Mouse (Mus musculus) liver, embryonic 15.5 days (tissue): ENCODE measurements around the gene Sost. TPM values are rescaled to one million over a fixed set of nuclear protein-coding genes. Genes with fewer than 3 reads are reported as not detected.
A peak's percentile ranks its signal among the peaks of the same experiment; 100 is the strongest.

Source experiments
- ATAC-seq: fragments of 200-750 bp; cut with Nextera tagmentation; 2 replicates; pipeline ENCODE4 v1.8.0; 2017; ENCODE audit warnings: moderate number of reproducible peaks, mild to moderate bottlenecking, moderate library complexity; ENCODE audit not compliant: insufficient read depth
- H3K27ac ChIP-seq: fragments of 300-500 bp; sonication (generic); replicated peaks from 2 replicates; pipeline ENCODE4 v1.5.1; 2015; ENCODE audit warnings: mild to moderate bottlenecking, inconsistent platforms
- H3K27me3 ChIP-seq: fragments of 300-500 bp; sonication (generic); 2 replicates; pipeline ENCODE4 v1.6.1; 2015; ENCODE audit warnings: mild to moderate bottlenecking, inconsistent platforms
- H3K36me3 ChIP-seq: fragments of 300-500 bp; sonication (generic); replicated peaks from 2 replicates; pipeline ENCODE4 v1.6.1; 2015; ENCODE audit warnings: moderate library complexity, mild to moderate bottlenecking, inconsistent platforms
- H3K4me1 ChIP-seq: fragments of 300-500 bp; sonication (generic); replicated peaks from 2 replicates; pipeline ENCODE4 v1.6.1; 2015; ENCODE audit warnings: inconsistent platforms
- H3K4me2 ChIP-seq: fragments of 300-500 bp; sonication (generic); 2 replicates; pipeline ENCODE4 v1.6.1; 2015; ENCODE audit warnings: moderate library complexity, mild to moderate bottlenecking, inconsistent platforms
- H3K4me3 ChIP-seq: fragments of 300-500 bp; sonication (generic); replicated peaks from 2 replicates; pipeline ENCODE4 v1.5.1; 2015; ENCODE audit warnings: mild to moderate bottlenecking, inconsistent platforms
- H3K9ac ChIP-seq: fragments of 300-500 bp; sonication (generic); 2 replicates; pipeline ENCODE4 v1.6.1; 2015; ENCODE audit warnings: moderate library complexity, mild to moderate bottlenecking, inconsistent platforms
- H3K9me3 ChIP-seq: fragments of 300-500 bp; sonication (generic); replicated peaks from 2 replicates; pipeline ENCODE4 v1.6.1; 2016; ENCODE audit warnings: inconsistent platforms
- WGBS: fragments of 180-500 bp; shearing (Covaris S2); methylation state at CpG from one replicate; pipeline ENCODE4 v1.1.7; 2015; ENCODE audit warnings: mixed read lengths; ENCODE audit not compliant: insufficient replicate concordance; 5-methylcytosine and 5-hydroxymethylcytosine counted together
- polyA plus RNA-seq: library from polyadenylated mRNA; unstranded; fragments of >200 nt; fragmentation: Nextera tagmentation; extraction: Ambion mirVana; gene quantifications from 2 replicates; pipeline ENCODE4 v1.2.1, GENCODE M21; 2015

The Sost gene
- polyA plus RNA-seq, 1 experiment from 2014 or later: 0.07 TPM

GRCm38 (mm10) chr11:101983431-101983921 is 16.7 kb upstream of the Sost start:
- no peak for ATAC-seq
- Histone ChIP-seq H3K9ac (no peak overlapping the region), H3K27ac (no peak overlapping the region), H3K4me1 (peaks cover 31% of the 10 kb centered on the region), H3K9me3 (no peaks in the 10 kb centered on the region), H3K4me2 (peak overlapping the region; percentile 94), H3K27me3 (peaks cover 55% of the 10 kb centered on the region), H3K36me3 (no peaks in the 10 kb centered on the region), H3K4me3 (no peak overlapping the region; the same call in 1 of the 2 replicates)
- WGBS: 32% methylated on average over 10 of the region's 10 CpGs

- ATAC-seq: no peak
- peaks cover 31% of the 10 kb centered on the region for H3K4me1 ChIP-seq
- H3K9ac ChIP-seq: no peak overlapping the region
- H3K36me3 ChIP-seq: no peaks in the 10 kb centered on the region
- whole genome bisulfite sequencing: 47% methylated on average over 6 of the region's 6 CpGs
- H3K4me3 ChIP-seq: no peak overlapping the region
- peak overlapping the region; percentile 94 for H3K4me2 ChIP-seq
- H3K27me3 ChIP-seq: peaks cover 52% of the 10 kb centered on the region
- H3K27ac ChIP-seq: no peak overlapping the region
- no peaks in the 10 kb centered on the region for H3K9me3 ChIP-seq
Measured at GRCm38 (mm10) chr11:101982981-101983411, 16.2 kb upstream of the Sost start.

GRCm38 (mm10) chr11:101981850-101982249 is 15.0 kb upstream of the Sost start:
- Histone ChIP-seq H3K4me1 (peaks cover 31% of the 10 kb centered on the region), H3K4me3 (no peak overlapping the region), H3K4me2 (no peak overlapping the region), H3K27me3 (peaks cover 43% of the 10 kb centered on the region), H3K9ac (no peak overlapping the region), H3K9me3 (no peaks in the 10 kb centered on the region), H3K27ac (no peak overlapping the region), H3K36me3 (0 out of 2 replicates have a peak, but pooled peaks cover 1% of the 10 kb centered on the region)
- no peak for ATAC-seq
- WGBS: 25% methylated on average over 12 of the region's 12 CpGs

- Histone ChIP-seq H3K9ac (no peak overlapping the region), H3K4me1 (peaks cover 20% of the 10 kb centered on the region), H3K36me3 (0 out of 2 replicates have a peak, but pooled peaks cover 2% of the 10 kb centered on the region), H3K4me2 (no peak overlapping the region), H3K27me3 (peaks cover 32% of the 10 kb centered on the region), H3K4me3 (no peak overlapping the region), H3K9me3 (no peaks in the 10 kb centered on the region), H3K27ac (no peak overlapping the region)
- no peak for ATAC-seq
- 78% methylated on average over 9 of the region's 9 CpGs for WGBS
Measured at GRCm38 (mm10) chr11:101980603-101981157, 13.9 kb upstream of the Sost start.

GRCm38 (mm10) chr11:101979140-101979539 is 12.3 kb upstream of the Sost start:
- Histone ChIP-seq H3K36me3 (0 out of 2 replicates have a peak, but pooled peaks cover 2% of the 10 kb centered on the region), H3K27me3 (peaks cover 18% of the 10 kb centered on the region), H3K4me2 (no peak overlapping the region), H3K9ac (no peak overlapping the region), H3K9me3 (no peaks in the 10 kb centered on the region), H3K4me3 (no peak overlapping the region), H3K4me1 (peaks cover 9% of the 10 kb centered on the region), H3K27ac (no peak overlapping the region)
- WGBS: 73% methylated on average over 5 of the region's 5 CpGs
- no peak for ATAC-seq

- 79% methylated on average over 7 of the region's 7 CpGs for WGBS
Measured at GRCm38 (mm10) chr11:101976949-101977348, 10.1 kb upstream of the Sost start.

GRCm38 (mm10) chr11:101974923-101975322 is 8.1 kb upstream of the Sost start:
- 51% methylated on average over 9 of the region's 9 CpGs for WGBS
- Histone ChIP-seq H3K4me2 (no peak overlapping the region), H3K27me3 (no peaks in the 10 kb centered on the region; the same call in 1 of the 2 replicates), H3K9ac (no peak overlapping the region), H3K27ac (no peak overlapping the region), H3K36me3 (0 out of 2 replicates have a peak, but pooled peaks cover 2% of the 10 kb centered on the region), H3K9me3 (no peaks in the 10 kb centered on the region), H3K4me3 (no peak overlapping the region), H3K4me1 (no peaks in the 10 kb centered on the region; the same call in 1 of the 2 replicates)
- no peak for ATAC-seq

More at GRCm38 (mm10) chr11:101976949-101977348, 10.1 kb upstream of the Sost start:
- H3K4me3 ChIP-seq: no peak overlapping the region
- no peaks in the 10 kb centered on the region for H3K9me3 ChIP-seq
- no peak overlapping the region for H3K4me2 ChIP-seq
- no peak for ATAC-seq
- no peak overlapping the region for H3K27ac ChIP-seq
- H3K9ac ChIP-seq: no peak overlapping the region
- 0 out of 2 replicates have a peak, but pooled peaks cover 2% of the 10 kb centered on the region for H3K36me3 ChIP-seq
- no peaks in the 10 kb centered on the region; the same call in 1 of the 2 replicates for H3K27me3 ChIP-seq
- H3K4me1 ChIP-seq: peaks cover 2% of the 10 kb centered on the region

- no peaks in the 10 kb centered on the region; the same call in 1 of the 2 replicates for H3K4me1 ChIP-seq
- no peak for ATAC-seq
- WGBS: 51% methylated on average over 6 of the region's 6 CpGs
- H3K9me3 ChIP-seq: no peaks in the 10 kb centered on the region
- 0 out of 2 replicates have a peak, but pooled peaks cover 2% of the 10 kb centered on the region for H3K36me3 ChIP-seq
- H3K9ac ChIP-seq: no peak overlapping the region
- H3K27me3 ChIP-seq: no peaks in the 10 kb centered on the region
- no peak overlapping the region for H3K4me2 ChIP-seq
- no peak overlapping the region for H3K27ac ChIP-seq
- H3K4me3 ChIP-seq: no peak overlapping the region
Measured at GRCm38 (mm10) chr11:101974181-101974580, 7.4 kb upstream of the Sost start.

GRCm38 (mm10) chr11:101973496-101973895 is 6.7 kb upstream of the Sost start:
- Histone ChIP-seq H3K4me2 (no peak overlapping the region), H3K4me3 (no peak overlapping the region), H3K36me3 (0 out of 2 replicates have a peak, but pooled peaks cover 2% of the 10 kb centered on the region), H3K9me3 (no peaks in the 10 kb centered on the region), H3K27ac (no peak overlapping the region), H3K4me1 (no peaks in the 10 kb centered on the region; the same call in 1 of the 2 replicates), H3K27me3 (peaks cover 3% of the 10 kb centered on the region; the same call in 1 of the 2 replicates), H3K9ac (no peak overlapping the region)
- ATAC-seq: no peak
- WGBS: 70% methylated on average over 9 of the region's 9 CpGs

- Histone ChIP-seq H3K9ac (no peak overlapping the region), H3K4me2 (no peak overlapping the region), H3K9me3 (no peaks in the 10 kb centered on the region), H3K4me3 (no peak overlapping the region), H3K27ac (0 out of 2 replicates have a peak overlapping the region, but pooled peaks have one; percentile 19), H3K36me3 (0 out of 2 replicates have a peak, but pooled peaks cover 2% of the 10 kb centered on the region), H3K4me1 (no peaks in the 10 kb centered on the region; the same call in 1 of the 2 replicates), H3K27me3 (peaks cover 12% of the 10 kb centered on the region)
- no peak for ATAC-seq
- WGBS: 72% methylated on average over 5 of the region's 5 CpGs
Measured at GRCm38 (mm10) chr11:101972651-101973050, 5.8 kb upstream of the Sost start.

GRCm38 (mm10) chr11:101972097-101972496 is 5.3 kb upstream of the Sost start:
- WGBS: 47% methylated on average over 3 of the region's 3 CpGs
- no peaks in the 10 kb centered on the region; the same call in 1 of the 2 replicates for H3K4me1 ChIP-seq
- 0 out of 2 replicates have a peak, but pooled peaks cover 2% of the 10 kb centered on the region for H3K36me3 ChIP-seq
- no peak overlapping the region for H3K4me3 ChIP-seq
- ATAC-seq: no peak
- peaks cover 17% of the 10 kb centered on the region for H3K27me3 ChIP-seq
- H3K27ac ChIP-seq: 0 out of 2 replicates have a peak overlapping the region, but pooled peaks have one; percentile 19
- no peak overlapping the region for H3K4me2 ChIP-seq
- no peak overlapping the region for H3K9ac ChIP-seq
- no peaks in the 10 kb centered on the region for H3K9me3 ChIP-seq
